Mouse (Mus musculus) embryonic facial prominence, embryonic 12.5 days (tissue): ENCODE data around the gene Has1. TPM values are rescaled to one million over a fixed set of nuclear protein-coding genes. Genes with fewer than 3 reads are reported as not detected.
"Not testable (repeated sequence)": the region's sequence is repeated elsewhere in the genome, so short reads cannot be mapped to it uniquely, and the experiment has no call there.

Experiments
- ATAC-seq: fragments of 200-750 bp; cut with Nextera tagmentation; 2 replicates; pipeline ENCODE4 v1.8.0; 2017; ENCODE audit not compliant: insufficient number of reproducible peaks, insufficient read depth, low FRiP score, low TSS enrichment
- H3K27ac ChIP-seq: fragments of 300-500 bp; sonication (generic); 2 replicates; pipeline ENCODE4 v1.5.1; 2016; ENCODE audit warnings: mild to moderate bottlenecking
- H3K27me3 ChIP-seq: fragments of 300-500 bp; sonication (generic); 2 replicates; pipeline ENCODE4 v1.6.1; 2016; ENCODE audit warnings: mild to moderate bottlenecking, moderate library complexity
- H3K36me3 ChIP-seq: fragments of 300-500 bp; sonication (generic); 2 replicates; pipeline ENCODE4 v1.6.1; 2016; ENCODE audit warnings: mild to moderate bottlenecking
- H3K4me1 ChIP-seq: fragments of 300-500 bp; sonication (generic); 2 replicates; pipeline ENCODE4 v1.6.1; 2016
- H3K4me2 ChIP-seq: fragments of 300-500 bp; sonication (generic); replicated peaks from 2 replicates; pipeline ENCODE4 v1.6.1; 2016; ENCODE audit warnings: mild to moderate bottlenecking, moderate library complexity
- H3K4me3 ChIP-seq: fragments of 300-500 bp; sonication (generic); 2 replicates; pipeline ENCODE4 v1.5.1; 2016; ENCODE audit warnings: mild to moderate bottlenecking
- H3K9ac ChIP-seq: fragments of 300-500 bp; sonication (generic); 2 replicates; pipeline ENCODE4 v1.6.1; 2016; ENCODE audit warnings: mild to moderate bottlenecking, moderate library complexity
- H3K9me3 ChIP-seq: fragments of 300-500 bp; sonication (generic); 2 replicates; pipeline ENCODE4 v1.6.1; 2016; ENCODE audit warnings: mild to moderate bottlenecking, moderate library complexity
- whole genome bisulfite sequencing: fragments of 180-500 bp; shearing (Covaris S2); methylation state at CpG from one replicate; pipeline ENCODE4 v1.1.7; 2016; 5-methylcytosine and 5-hydroxymethylcytosine counted together
- polyA plus RNA-seq: library from polyadenylated mRNA; unstranded; fragments of >200 nt; fragmentation: Nextera tagmentation; extraction: Ambion mirVana; gene quantifications from 2 replicates; pipeline ENCODE4 v1.2.1, GENCODE M21; 2016

Gene Has1
- polyA plus RNA-seq, 1 experiment from 2014 or later: 1.7 TPM

DNA sequence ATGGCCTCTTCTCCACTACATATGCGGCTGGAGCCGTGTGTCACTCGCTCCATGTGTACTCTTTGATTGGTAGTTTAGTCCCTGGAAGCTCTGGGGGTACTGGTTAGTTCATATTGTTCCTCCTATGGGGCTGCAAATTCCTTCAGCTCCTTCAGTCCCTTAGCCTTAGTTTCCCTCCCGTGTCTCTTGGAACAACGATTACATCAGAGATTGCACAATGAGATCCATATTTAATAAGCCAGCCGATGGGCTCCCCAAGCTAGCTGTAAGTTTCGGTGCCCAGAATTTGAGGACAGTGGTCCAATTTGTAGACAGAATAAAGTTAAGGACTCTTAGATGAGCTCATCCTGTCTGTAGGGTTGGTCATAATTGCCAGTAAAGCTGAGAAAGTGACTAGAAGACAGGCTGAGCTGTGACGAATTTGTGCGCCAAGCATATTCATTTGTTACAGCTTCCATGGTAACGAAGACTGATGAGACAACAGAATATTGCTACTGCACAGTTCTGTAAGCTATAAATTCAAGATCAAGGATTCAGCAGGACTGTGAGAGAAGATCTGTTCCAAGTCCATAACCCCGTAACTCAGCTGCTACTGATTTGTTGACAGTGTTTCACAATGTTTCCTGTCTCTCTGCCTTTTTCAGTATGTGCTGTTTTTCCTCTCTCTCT lies 11.9 kb upstream of the Has1 start:
- Histone ChIP-seq H3K9me3 (no peaks in the 10 kb centered on the region), H3K4me3 (no peak overlapping the region), H3K27me3 (no peaks in the 10 kb centered on the region), H3K9ac (no peak overlapping the region), H3K27ac (no peak overlapping the region), H3K4me1 (no peaks in the 10 kb centered on the region), H3K36me3 (peaks cover 19% of the 10 kb centered on the region), H3K4me2 (no peak overlapping the region)
- no peak for ATAC-seq
- WGBS: 90% methylated on average over 11 of the region's 11 CpGs

GRCm38 (mm10) chr17:17865168-17865567 lies 10.2 kb upstream of the Has1 start:
- H3K4me3 ChIP-seq: no peak overlapping the region
- H3K27me3 ChIP-seq: no peaks in the 10 kb centered on the region
- H3K4me2 ChIP-seq: no peak overlapping the region
- H3K4me1 ChIP-seq: no peaks in the 10 kb centered on the region
- no peak overlapping the region for H3K27ac ChIP-seq
- WGBS: 61% methylated on average over 2 of the region's 2 CpGs
- H3K36me3 ChIP-seq: peaks cover 19% of the 10 kb centered on the region
- H3K9me3 ChIP-seq: no peaks in the 10 kb centered on the region
- no peak for ATAC-seq
- no peak overlapping the region for H3K9ac ChIP-seq

DNA sequence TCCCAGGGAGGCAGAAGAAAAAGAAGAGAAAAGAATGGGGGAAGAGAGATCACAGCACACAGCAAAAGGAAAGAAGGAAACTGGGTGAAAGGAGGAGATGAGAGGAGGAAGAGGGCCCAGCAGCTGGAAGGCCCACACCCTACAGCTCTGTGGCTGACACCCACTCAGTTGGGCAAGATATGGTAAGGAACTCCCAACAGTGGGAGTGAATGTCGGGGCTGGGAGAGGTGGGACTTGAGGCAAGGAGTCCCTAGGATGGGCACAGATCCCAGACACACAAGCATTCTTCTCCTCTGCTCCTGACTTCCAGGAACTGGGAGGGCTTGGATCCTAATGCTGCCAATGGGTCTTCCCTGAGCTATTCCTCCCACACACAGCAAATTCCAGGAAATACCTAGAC lies 7.4 kb upstream of the Has1 start:
- Histone ChIP-seq H3K27me3 (no peaks in the 10 kb centered on the region), H3K4me2 (no peak overlapping the region), H3K9ac (no peak overlapping the region), H3K36me3 (peaks cover 19% of the 10 kb centered on the region), H3K9me3 (no peaks in the 10 kb centered on the region), H3K27ac (no peak overlapping the region), H3K4me1 (no peaks in the 10 kb centered on the region), H3K4me3 (no peak overlapping the region)
- no peak for ATAC-seq
- 70% methylated on average over 1 of the region's 1 CpGs for WGBS

GRCm38 (mm10) chr17:17860110-17860509 lies 5.1 kb upstream of the Has1 start:
- H3K4me2 ChIP-seq: no peak overlapping the region
- no peaks in the 10 kb centered on the region for H3K27me3 ChIP-seq
- H3K9me3 ChIP-seq: no peaks in the 10 kb centered on the region
- peaks cover 7% of the 10 kb centered on the region for H3K4me1 ChIP-seq
- H3K36me3 ChIP-seq: peaks cover 19% of the 10 kb centered on the region
- 78% methylated on average over 3 of the region's 3 CpGs for WGBS
- ATAC-seq: no peak
- H3K9ac ChIP-seq: no peak overlapping the region
- no peak overlapping the region for H3K4me3 ChIP-seq
- H3K27ac ChIP-seq: no peak overlapping the region

DNA sequence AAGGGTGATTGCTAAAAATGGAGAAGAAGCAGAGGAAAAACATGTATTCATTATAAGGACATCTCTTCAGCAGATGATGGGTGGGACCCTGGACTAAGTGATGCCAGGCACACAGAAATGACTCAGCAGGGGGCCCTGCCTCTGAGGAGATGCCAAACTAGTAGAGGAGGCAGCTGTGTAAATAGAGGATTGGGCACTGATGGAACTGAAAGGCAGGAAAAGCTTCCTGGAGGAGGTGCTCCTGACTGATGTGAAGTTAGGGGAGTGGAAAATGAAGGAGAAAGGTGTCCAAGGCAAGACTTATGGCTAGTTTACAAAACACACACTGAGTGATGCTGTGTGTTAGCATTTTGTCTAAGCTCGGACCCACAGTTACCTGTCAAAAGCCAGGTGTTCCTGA lies 2.4 kb upstream of the Has1 start:
- H3K4me1 ChIP-seq: peaks cover 13% of the 10 kb centered on the region
- no peak overlapping the region for H3K27ac ChIP-seq
- H3K27me3 ChIP-seq: no peaks in the 10 kb centered on the region
- 100% methylated on average over 1 of the region's 1 CpGs for WGBS
- H3K4me2 ChIP-seq: no peak overlapping the region
- no peaks in the 10 kb centered on the region for H3K9me3 ChIP-seq
- no peak overlapping the region for H3K9ac ChIP-seq
- no peak overlapping the region for H3K4me3 ChIP-seq
- no peak for ATAC-seq
- H3K36me3 ChIP-seq: peaks cover 10% of the 10 kb centered on the region; the same call in 1 of the 2 replicates

DNA sequence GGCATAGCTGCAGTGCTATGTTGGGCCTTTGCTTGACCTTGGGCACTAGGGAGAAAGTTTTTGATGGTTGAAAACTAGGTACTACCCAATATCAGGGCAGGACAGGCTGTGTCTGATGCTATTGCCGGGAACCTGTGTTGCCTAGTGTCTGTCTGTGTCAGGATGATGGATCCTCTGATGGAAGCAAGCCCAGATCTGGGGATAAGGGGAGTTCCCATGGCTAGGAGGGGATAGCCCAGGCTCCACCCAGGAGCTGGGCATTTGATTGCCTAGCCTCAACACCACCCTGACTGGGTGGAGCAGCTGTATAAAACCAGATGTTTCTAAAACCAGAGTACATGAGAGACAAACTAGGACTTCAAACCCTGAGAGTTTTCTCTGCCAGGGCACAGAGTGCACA lies 1.6 kb upstream of the Has1 start:
- Histone ChIP-seq H3K36me3 (0 out of 2 replicates have a peak, but pooled peaks cover 6% of the 10 kb centered on the region), H3K4me2 (no peak overlapping the region), H3K9ac (no peak overlapping the region), H3K27ac (no peak overlapping the region), H3K9me3 (no peaks in the 10 kb centered on the region), H3K27me3 (no peaks in the 10 kb centered on the region), H3K4me3 (no peak overlapping the region), H3K4me1 (peaks cover 13% of the 10 kb centered on the region)
- ATAC-seq: no peak
- 76% methylated on average over 1 of the region's 1 CpGs for WGBS

- Histone ChIP-seq H3K27me3 (peaks cover 13% of the 10 kb centered on the region), H3K27ac (no peak overlapping the region), H3K4me1 (peaks cover 10% of the 10 kb centered on the region), H3K4me3 (no peak overlapping the region), H3K36me3 (peaks cover 6% of the 10 kb centered on the region; the same call in 1 of the 2 replicates), H3K9me3 (no peaks in the 10 kb centered on the region), H3K9ac (0 out of 2 replicates have a peak overlapping the region, but pooled peaks have one; percentile 24), H3K4me2 (peak overlapping the region; percentile 19; the same call in 1 of the 2 replicates)
- ATAC-seq: no peak
- WGBS: 19% methylated on average over 55 of the region's 55 CpGs
Measured at GRCm38 (mm10) chr17:17849906-17850712, 4.9 kb downstream of the Has1 start.

GRCm38 (mm10) chr17:17848988-17849387 lies 6.0 kb downstream of the Has1 start:
- 73% methylated on average over 2 of the region's 2 CpGs for WGBS
- no peaks in the 10 kb centered on the region for H3K9me3 ChIP-seq
- H3K36me3 ChIP-seq: peaks cover 6% of the 10 kb centered on the region; the same call in 1 of the 2 replicates
- no peak overlapping the region for H3K4me3 ChIP-seq
- peaks cover 13% of the 10 kb centered on the region for H3K27me3 ChIP-seq
- no peak overlapping the region for H3K4me2 ChIP-seq
- H3K9ac ChIP-seq: no peak overlapping the region
- no peak for ATAC-seq
- H3K27ac ChIP-seq: no peak overlapping the region
- 0 out of 2 replicates have a peak, but pooled peaks cover 4% of the 10 kb centered on the region for H3K4me1 ChIP-seq

GRCm38 (mm10) chr17:17845187-17846027 lies 9.6 kb downstream of the Has1 start:
- no peak for ATAC-seq
- no peak overlapping the region for H3K9ac ChIP-seq
- 74% methylated on average over 10 of the region's 10 CpGs for WGBS
- H3K9me3 ChIP-seq: no peaks in the 10 kb centered on the region
- no peak overlapping the region for H3K4me3 ChIP-seq
- H3K27ac ChIP-seq: no peak overlapping the region
- peaks cover 11% of the 10 kb centered on the region for H3K27me3 ChIP-seq
- 0 out of 2 replicates have a peak, but pooled peaks cover 4% of the 10 kb centered on the region for H3K4me1 ChIP-seq
- no peak overlapping the region for H3K4me2 ChIP-seq
- H3K36me3 ChIP-seq: peaks cover 34% of the 10 kb centered on the region

GRCm38 (mm10) chr17:17844606-17845005 lies 10.4 kb downstream of the Has1 start:
- H3K9ac ChIP-seq, H3K27ac ChIP-seq, H3K4me3 ChIP-seq, H3K9me3 ChIP-seq, ATAC-seq, H3K27me3 ChIP-seq, H3K4me1 ChIP-seq, H3K4me2 ChIP-seq: not testable (repeated sequence)
- peaks cover 41% of the 10 kb centered on the region for H3K36me3 ChIP-seq
- 78% methylated on average over 3 of the region's 3 CpGs for WGBS

GRCm38 (mm10) chr17:17843534-17844261 lies 11.3 kb downstream of the Has1 start:
- 76% methylated on average over 27 of the region's 27 CpGs for WGBS
- no peaks in the 10 kb centered on the region for H3K27me3 ChIP-seq
- no peak overlapping the region for H3K9ac ChIP-seq
- H3K27ac ChIP-seq: no peak overlapping the region
- ATAC-seq: peak; percentile 49; the same call in 1 of the 2 replicates
- H3K4me2 ChIP-seq: no peak overlapping the region
- peaks cover 46% of the 10 kb centered on the region for H3K36me3 ChIP-seq
- no peak overlapping the region for H3K4me3 ChIP-seq
- H3K4me1 ChIP-seq: peaks cover under 1% of the 10 kb centered on the region; the same call in 1 of the 2 replicates
- H3K9me3 ChIP-seq: no peaks in the 10 kb centered on the region
